Mouse (Mus musculus) T-helper 1 cell (primary cell): ENCODE results near the gene Olfr1349.
"Not testable (repeated sequence)": the region's sequence is repeated elsewhere in the genome, so short reads cannot be mapped to it uniquely, and the experiment has no call there.

Experiments
- in situ Hi-C: fragments of 300-600 bp; cut with MboI, MseI; formaldehyde crosslinking; loops from one replicate; pipeline ENCODE4 v1.15.1; 2025; ENCODE audit warnings: high pct_unique_total_duplicates

Olfr1349 gene

GRCm38 (mm10) chr7:6522850-6523249, at the start of gene Olfr1349:
Olfr1349 (minus strand) TSS chr7:6522950.
- in situ Hi-C loops: loop anchor here (5.0 kb wide), 1 partner anchor 181 kb away; the partner anchor contains the start of gene Gm3854

- in situ Hi-C loops: no loop called here
These were observed 41.8 kb upstream of the Olfr1349 start, which contains the start of gene Olfr1350 for GRCm38 (mm10) chr7:6564541-6564940. Olfr1350 (plus strand) TSS chr7:6564841.

GRCm38 (mm10) chr7:6526141-6526540, 3.4 kb upstream of the Olfr1349 start:
- in situ Hi-C loops: no loop called here

DNA sequence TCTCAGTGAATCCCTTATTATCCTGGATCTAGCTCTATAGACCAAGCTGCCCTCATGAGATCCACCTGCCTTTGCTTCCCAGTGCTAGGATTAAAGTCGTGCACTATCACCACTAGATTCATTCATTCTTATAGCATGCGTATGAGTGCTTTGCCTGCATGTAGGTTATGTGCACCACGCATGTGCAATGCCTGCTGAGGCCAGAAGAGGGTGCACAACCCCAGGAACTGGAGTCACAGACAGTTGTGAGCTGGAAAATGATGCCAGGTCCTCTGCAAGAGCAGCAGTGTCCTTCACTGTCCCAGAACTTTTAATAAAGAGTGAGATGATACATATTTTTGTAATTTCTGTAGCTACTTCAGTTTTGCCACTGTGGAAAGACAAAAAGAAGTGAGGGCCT, 2.3 kb upstream of the Olfr1349 start:
- in situ Hi-C loops: no loop called here

- in situ Hi-C loops: loop anchor here (5.0 kb wide), 1 partner anchor 179 kb away; the partner anchor contains the start of gene Gm3854
These were observed 1.1 kb downstream of the Olfr1349 start for GRCm38 (mm10) chr7:6521666-6522065.

DNA sequence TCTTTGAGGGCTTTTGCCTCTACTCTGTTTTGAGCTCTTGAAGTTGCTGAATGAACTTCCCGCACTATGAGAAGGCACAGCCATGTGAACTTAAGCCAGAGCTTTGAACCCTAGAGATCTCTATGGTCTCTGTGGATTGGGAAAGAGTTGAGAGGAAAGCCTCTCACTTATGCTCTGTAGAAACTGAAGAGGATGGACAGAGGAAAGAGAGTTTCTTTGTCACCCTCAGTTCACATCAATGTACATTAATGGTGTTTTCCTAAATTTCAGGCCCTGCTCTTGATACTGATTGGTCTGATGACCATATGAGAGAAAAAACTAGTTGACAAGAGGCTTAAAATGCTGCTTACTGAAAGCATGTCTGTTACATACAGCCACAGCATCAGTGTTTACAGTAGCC, 14.1 kb downstream of the Olfr1349 start, which contains the start of gene Olfr1348:
Olfr1348 (minus strand) TSS at position 101 of the 400 bp plus-strand sequence.
- in situ Hi-C loops: no loop called here

GRCm38 (mm10) chr7:6499655-6500054, 23.1 kb downstream of the Olfr1349 start, which contains the start of gene Olfr1347:
Olfr1347 (minus strand) TSS chr7:6499755.
- in situ Hi-C loops: no loop called here

GRCm38 (mm10) chr7:6486841-6487240, 35.9 kb downstream of the Olfr1349 start, which contains the start of gene Olfr5:
Olfr5 (minus strand) TSS chr7:6486941.
- in situ Hi-C loops: no loop called here

GRCm38 (mm10) chr7:6477633-6478032, 45.1 kb downstream of the Olfr1349 start:
- in situ Hi-C loops: not testable (repeated sequence)

DNA sequence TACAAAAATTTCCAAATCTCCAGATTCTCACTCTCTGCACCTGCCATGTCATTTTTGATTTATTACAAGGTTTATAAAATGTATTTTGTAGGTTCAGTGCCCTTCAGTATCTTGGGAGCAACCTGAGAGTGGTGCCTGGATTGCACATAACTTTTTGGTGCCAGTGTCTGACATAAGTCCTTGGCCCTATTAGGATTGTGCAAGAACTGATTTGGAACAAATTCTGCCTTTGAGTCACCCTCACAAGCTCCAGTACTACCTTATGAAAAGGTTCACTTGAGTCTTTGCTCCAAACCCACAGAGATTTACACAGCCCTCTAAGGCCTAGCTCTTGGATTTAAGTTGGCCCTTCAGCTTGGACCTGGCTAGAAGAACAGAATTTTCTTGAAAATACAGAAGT, 55.8 kb downstream of the Olfr1349 start, which contains the start of gene Olfr1346:
Olfr1346 (plus strand) TSS at position 151 of the 400 bp plus-strand sequence.
- in situ Hi-C loops: no loop called here
